Mouse (Mus musculus): ENCODE measurements around the gene Arid5b. TPM values are rescaled to one million over a fixed set of nuclear protein-coding genes. Genes with fewer than 3 reads are reported as not detected.

The Arid5b gene
- total RNA-seq, 2 experiments from 2014 or later = 19.1 to 22.8 TPM

- DNase-seq = peak; percentile 63 to 64
Measured at GRCm38 (mm10) chr10:68192824-68193255, 85.7 kb downstream of the Arid5b start.

- peak; percentile 58 to 78 for DNase-seq
Measured at GRCm38 (mm10) chr10:68191691-68192380, 86.7 kb downstream of the Arid5b start.

GRCm38 (mm10) chr10:68191146-68191545, 87.4 kb downstream of the Arid5b start:
- no peak for DNase-seq

GRCm38 (mm10) chr10:68189847-68190246, 88.7 kb downstream of the Arid5b start:
- DNase-seq = no peak

GRCm38 (mm10) chr10:68183096-68183495, 95.4 kb downstream of the Arid5b start:
- no peak for DNase-seq

- no peak for DNase-seq
Measured at GRCm38 (mm10) chr10:68182266-68182665, 96.3 kb downstream of the Arid5b start.

GRCm38 (mm10) chr10:68181156-68181555, 97.4 kb downstream of the Arid5b start:
- DNase-seq = no peak

- no peak for DNase-seq
Measured at GRCm38 (mm10) chr10:68180721-68181120, 97.8 kb downstream of the Arid5b start.

GRCm38 (mm10) chr10:68180151-68180550, 98.4 kb downstream of the Arid5b start:
- DNase-seq = no peak

- DNase-seq = no peak
Measured at GRCm38 (mm10) chr10:68179741-68180140, 98.8 kb downstream of the Arid5b start.

GRCm38 (mm10) chr10:68179339-68179738, 99.2 kb downstream of the Arid5b start:
- no peak for DNase-seq

GRCm38 (mm10) chr10:68177697-68178485, 100.6 kb downstream of the Arid5b start:
- DNase-seq = no peak

- no peak for DNase-seq
Measured at GRCm38 (mm10) chr10:68175811-68176210, 102.7 kb downstream of the Arid5b start.

- no peak for DNase-seq
Measured at GRCm38 (mm10) chr10:68173634-68174033, 104.9 kb downstream of the Arid5b start.

- no peak for DNase-seq
Measured at GRCm38 (mm10) chr10:68172906-68173305, 105.6 kb downstream of the Arid5b start.

GRCm38 (mm10) chr10:68171974-68172373, 106.6 kb downstream of the Arid5b start:
- DNase-seq = no peak

- peak in 1 of 2 experiments; percentile 35 for DNase-seq
Measured at GRCm38 (mm10) chr10:68168613-68169012, 109.9 kb downstream of the Arid5b start.

- DNase-seq = peak; percentile 41 to 48
Measured at GRCm38 (mm10) chr10:68168141-68168540, 110.4 kb downstream of the Arid5b start.

- peak in 1 of 2 experiments; percentile 24 for DNase-seq
Measured at GRCm38 (mm10) chr10:68167118-68167517, 111.4 kb downstream of the Arid5b start.

GRCm38 (mm10) chr10:68166695-68167086, 111.8 kb downstream of the Arid5b start:
- DNase-seq = no peak

GRCm38 (mm10) chr10:68165709-68166694, 112.5 kb downstream of the Arid5b start:
- DNase-seq = peak; percentile 50 to 53

All from heart, adult 18-20 months (tissue).